Mouse (Mus musculus): ENCODE data around the gene Celf2. TPM values are rescaled to one million over a fixed set of nuclear protein-coding genes. Genes with fewer than 3 reads are reported as not detected.

The Celf2 gene
- polyA plus RNA-seq, 1 experiment from 2014 or later: 20.4 TPM

DNA sequence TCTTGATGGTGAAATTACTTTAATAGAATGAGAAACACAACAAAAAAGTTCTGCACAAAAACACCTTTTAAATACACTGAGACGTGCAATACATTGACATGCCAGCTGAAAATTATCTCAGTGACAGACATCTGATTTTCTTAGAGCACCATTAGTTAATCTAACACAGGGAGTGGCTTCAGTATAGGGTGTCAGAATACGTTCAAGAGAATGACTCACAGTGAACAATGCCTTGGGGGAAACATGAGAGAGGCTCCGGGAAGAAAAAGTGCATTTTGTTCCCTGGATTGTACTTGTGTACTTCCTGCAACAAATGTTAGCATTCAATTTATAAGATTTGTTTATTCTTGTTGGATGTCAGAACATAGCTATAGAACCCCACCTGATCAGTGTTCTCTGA lies 487.2 kb downstream of the Celf2 start:
- Histone ChIP-seq H3K4me1 (no peaks in the 10 kb centered on the region; the same call in 1 of the 2 replicates), H3K9ac (no peak overlapping the region), H3K36me3 (no peaks in the 10 kb centered on the region), H3K27ac (no peak overlapping the region), H3K27me3 (no peaks in the 10 kb centered on the region), H3K4me2 (no peak overlapping the region), H3K9me3 (replicated peaks) (no peaks in the 10 kb centered on the region), H3K4me3 (replicated peaks) (no peak overlapping the region)
- ATAC-seq (replicated peaks; ENCODE audit: low FRiP score): no peak
- WGBS: 31% methylated on average over 3 of the region's 3 CpGs

DNA sequence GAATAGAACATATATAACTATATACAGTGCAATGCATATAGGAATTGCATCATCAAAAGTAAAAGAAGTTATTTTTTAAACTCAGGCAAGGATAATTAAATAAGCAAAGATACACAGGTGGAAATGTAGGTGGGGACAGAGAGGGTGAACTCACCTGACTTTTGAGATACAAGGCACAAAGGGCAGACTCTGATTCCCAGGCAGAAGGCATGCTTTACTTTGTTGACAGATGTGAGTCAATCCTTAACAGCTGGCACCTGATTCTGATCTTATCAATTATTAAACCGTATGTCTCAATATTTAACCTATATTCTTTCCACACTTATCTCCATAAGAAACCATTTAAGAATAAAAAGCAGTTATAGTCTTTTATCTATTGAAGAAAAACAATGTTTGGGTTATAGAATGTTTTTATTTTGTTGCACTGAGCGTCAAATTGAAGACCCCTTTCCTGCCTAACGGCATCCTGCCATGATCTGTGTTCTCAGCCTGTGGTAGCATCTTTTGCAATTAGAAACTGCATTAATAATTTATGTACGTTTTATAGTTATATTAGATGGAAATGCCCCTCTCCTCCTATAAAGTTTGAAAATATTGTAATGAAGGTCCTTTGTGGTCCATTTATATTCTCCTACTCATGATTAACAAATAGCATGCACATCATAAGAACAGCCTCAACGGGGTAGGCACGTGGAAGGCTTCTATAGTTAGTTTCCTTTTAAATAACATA lies 491.8 kb downstream of the Celf2 start:
- Histone ChIP-seq H3K36me3 (no peaks in the 10 kb centered on the region), H3K9ac (no peak overlapping the region), H3K9me3 (replicated peaks) (no peaks in the 10 kb centered on the region), H3K4me1 (no peaks in the 10 kb centered on the region), H3K4me2 (no peak overlapping the region), H3K4me3 (replicated peaks) (no peak overlapping the region), H3K27me3 (no peaks in the 10 kb centered on the region), H3K27ac (no peak overlapping the region)
- no peak for ATAC-seq (replicated peaks; ENCODE audit: low FRiP score)
- 86% methylated on average over 6 of the region's 6 CpGs for WGBS

DNA sequence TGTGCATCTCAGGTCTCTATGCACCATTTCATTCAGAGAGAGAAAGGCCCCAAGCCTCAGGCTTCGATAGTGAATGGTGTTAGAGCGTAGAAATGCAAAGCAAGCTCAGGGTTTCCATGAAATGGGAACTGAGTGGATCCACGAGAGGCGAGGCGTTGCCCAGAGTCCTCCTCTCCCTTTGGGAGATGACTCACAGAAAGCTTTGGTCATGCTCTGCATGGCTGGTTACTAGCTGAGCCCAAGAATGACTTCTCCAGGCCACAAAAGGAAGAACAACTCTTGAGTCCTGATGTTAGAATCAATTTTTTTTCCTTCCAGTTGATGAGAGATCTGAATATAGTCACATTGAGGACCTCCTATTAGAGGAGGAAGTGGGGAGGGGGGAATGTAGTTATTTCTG lies 496.2 kb downstream of the Celf2 start:
- no peaks in the 10 kb centered on the region for H3K4me1 ChIP-seq
- H3K36me3 ChIP-seq: no peaks in the 10 kb centered on the region
- ATAC-seq (replicated peaks; ENCODE audit: low FRiP score): no peak
- no peak overlapping the region for H3K4me2 ChIP-seq
- H3K4me3 ChIP-seq (replicated peaks): no peak overlapping the region
- H3K9ac ChIP-seq: no peak overlapping the region
- no peaks in the 10 kb centered on the region for H3K9me3 ChIP-seq (replicated peaks)
- WGBS: 80% methylated on average over 5 of the region's 5 CpGs
- H3K27ac ChIP-seq: no peak overlapping the region
- H3K27me3 ChIP-seq: no peaks in the 10 kb centered on the region

DNA sequence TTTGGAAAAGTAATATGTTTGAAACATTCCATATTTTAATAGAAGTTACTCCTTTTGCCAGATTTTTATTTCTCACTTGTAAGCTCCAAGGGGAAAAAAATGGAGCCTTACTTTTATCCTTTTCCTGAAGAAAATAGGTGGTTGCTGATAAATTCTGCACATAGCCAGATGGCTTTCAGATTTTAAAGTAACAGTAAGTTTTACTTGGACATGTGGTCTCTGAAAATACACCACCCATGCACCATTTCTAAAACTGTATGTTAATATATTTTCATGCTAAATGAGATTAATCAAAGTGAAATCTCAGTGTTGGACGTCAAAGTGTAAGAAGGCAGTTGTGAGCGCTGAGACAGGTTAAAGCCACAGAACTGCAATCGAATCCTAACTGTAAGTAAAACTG lies 502.5 kb downstream of the Celf2 start:
- H3K27me3 ChIP-seq: no peaks in the 10 kb centered on the region
- ATAC-seq (replicated peaks; ENCODE audit: low FRiP score): no peak
- no peaks in the 10 kb centered on the region for H3K36me3 ChIP-seq
- H3K9me3 ChIP-seq (replicated peaks): no peaks in the 10 kb centered on the region
- no peak overlapping the region for H3K4me2 ChIP-seq
- H3K9ac ChIP-seq: no peak overlapping the region
- H3K4me1 ChIP-seq: no peaks in the 10 kb centered on the region
- no peak overlapping the region for H3K4me3 ChIP-seq (replicated peaks)
- H3K27ac ChIP-seq: no peak overlapping the region
- WGBS: 85% methylated on average over 3 of the region's 3 CpGs

DNA sequence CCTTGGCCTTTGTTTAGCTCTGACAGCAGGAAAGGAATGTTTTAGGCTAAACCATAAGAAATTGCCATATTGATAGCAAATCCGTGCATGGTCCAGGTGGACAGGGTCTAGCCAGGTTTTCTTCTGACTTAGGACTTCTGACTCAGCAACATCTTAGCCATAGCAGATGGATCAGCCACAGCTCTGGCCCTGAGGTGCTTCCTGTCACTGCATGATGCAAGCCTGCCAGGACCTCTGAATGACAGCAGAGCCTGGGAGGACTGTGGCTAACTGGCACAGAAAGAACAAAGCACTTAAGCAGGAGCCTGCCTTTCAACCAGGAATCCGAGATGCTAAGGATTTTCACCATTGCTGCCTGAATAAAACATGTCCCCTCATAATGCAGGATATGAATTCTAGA lies 507.4 kb downstream of the Celf2 start:
- no peaks in the 10 kb centered on the region for H3K27me3 ChIP-seq

DNA sequence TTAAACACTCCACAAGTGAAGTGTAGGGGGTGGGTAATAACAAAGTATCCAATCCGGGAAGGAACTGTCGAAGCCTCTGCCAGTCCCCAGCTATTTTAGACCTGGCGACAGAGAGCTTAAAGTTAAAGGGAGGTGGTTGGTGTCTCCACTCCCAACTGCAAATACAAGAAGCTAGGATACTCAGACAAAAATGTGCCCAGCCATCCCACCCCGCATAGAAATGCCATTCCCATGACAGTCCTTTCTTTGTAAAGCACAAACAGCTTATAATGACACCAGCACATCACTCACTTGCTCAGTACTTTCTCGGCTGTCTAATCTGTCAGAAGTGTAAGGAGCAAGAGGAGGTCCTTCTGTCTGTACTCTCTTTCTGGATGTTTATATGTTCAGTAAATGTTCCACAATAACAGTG lies 518.3 kb downstream of the Celf2 start:
- H3K4me1 ChIP-seq: no peaks in the 10 kb centered on the region

More for the DNA sequence above, 507.4 kb downstream of the Celf2 start:
- no peak for ATAC-seq (replicated peaks; ENCODE audit: low FRiP score)
- Histone ChIP-seq H3K4me3 (replicated peaks) (no peak overlapping the region), H3K9ac (no peak overlapping the region), H3K9me3 (replicated peaks) (no peaks in the 10 kb centered on the region), H3K27ac (no peak overlapping the region), H3K36me3 (no peaks in the 10 kb centered on the region), H3K4me1 (no peaks in the 10 kb centered on the region), H3K4me2 (no peak overlapping the region)
- 62% methylated on average over 2 of the region's 2 CpGs for WGBS

DNA sequence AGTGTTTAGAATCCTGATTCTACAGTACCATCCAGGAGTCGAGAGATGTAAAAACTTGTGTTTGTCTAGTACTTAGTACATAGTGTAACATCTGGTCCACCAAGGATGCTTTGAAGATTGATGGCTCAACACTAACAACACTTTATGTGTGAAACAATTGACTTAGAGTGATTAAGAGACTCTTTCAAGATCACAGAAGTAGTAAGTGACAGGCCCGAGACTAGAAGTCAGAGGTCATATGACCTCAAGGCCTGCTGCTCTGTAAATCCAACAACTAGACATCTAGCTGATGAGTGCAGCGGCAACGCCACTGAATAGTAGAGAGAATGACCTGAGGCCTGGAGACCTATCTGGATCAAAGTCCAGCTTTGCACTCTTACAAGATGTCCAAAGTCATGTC lies 523.7 kb downstream of the Celf2 start:
- no peaks in the 10 kb centered on the region for H3K27me3 ChIP-seq
- no peak overlapping the region for H3K4me2 ChIP-seq
- no peaks in the 10 kb centered on the region for H3K9me3 ChIP-seq (replicated peaks)
- H3K4me3 ChIP-seq (replicated peaks): no peak overlapping the region
- WGBS: 30% methylated on average over 4 of the region's 4 CpGs
- H3K36me3 ChIP-seq: no peaks in the 10 kb centered on the region
- no peak overlapping the region for H3K27ac ChIP-seq
- ATAC-seq (replicated peaks; ENCODE audit: low FRiP score): no peak
- no peaks in the 10 kb centered on the region for H3K4me1 ChIP-seq
- no peak overlapping the region for H3K9ac ChIP-seq

More for the DNA sequence above, 518.3 kb downstream of the Celf2 start:
- Histone ChIP-seq H3K27me3 (no peaks in the 10 kb centered on the region), H3K4me3 (replicated peaks) (no peak overlapping the region), H3K27ac (no peak overlapping the region), H3K4me2 (no peak overlapping the region), H3K9ac (no peak overlapping the region), H3K9me3 (replicated peaks) (no peaks in the 10 kb centered on the region), H3K36me3 (no peaks in the 10 kb centered on the region)
- ATAC-seq (replicated peaks; ENCODE audit: low FRiP score): no peak
- 86% methylated on average over 5 of the region's 5 CpGs for WGBS

DNA sequence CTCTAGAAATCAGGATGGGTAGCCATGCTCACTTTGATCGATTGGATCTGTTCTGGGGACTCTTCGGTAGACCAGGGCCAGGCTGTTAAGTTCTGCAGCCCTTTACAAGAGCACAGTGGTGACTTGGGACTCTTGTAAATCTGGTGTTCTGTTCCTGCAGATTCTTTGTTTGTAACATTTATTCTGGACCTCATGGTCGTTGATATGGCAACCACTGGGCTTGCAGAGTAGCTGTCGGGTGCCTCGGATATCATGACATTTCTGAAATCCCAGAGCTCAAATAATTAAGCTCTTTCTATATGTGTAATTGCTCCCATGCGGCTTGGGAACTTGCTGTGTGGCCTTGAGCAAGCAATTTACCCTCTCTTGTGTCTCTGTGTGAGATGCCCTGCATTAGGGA lies 525.5 kb downstream of the Celf2 start:
- no peak for ATAC-seq (replicated peaks; ENCODE audit: low FRiP score)
- H3K9ac ChIP-seq: no peak overlapping the region
- H3K9me3 ChIP-seq (replicated peaks): no peaks in the 10 kb centered on the region
- no peak overlapping the region for H3K4me3 ChIP-seq (replicated peaks)
- no peak overlapping the region for H3K27ac ChIP-seq
- WGBS: 83% methylated on average over 6 of the region's 6 CpGs
- H3K27me3 ChIP-seq: no peaks in the 10 kb centered on the region
- H3K4me2 ChIP-seq: no peak overlapping the region
- H3K36me3 ChIP-seq: no peaks in the 10 kb centered on the region
- no peaks in the 10 kb centered on the region for H3K4me1 ChIP-seq

DNA sequence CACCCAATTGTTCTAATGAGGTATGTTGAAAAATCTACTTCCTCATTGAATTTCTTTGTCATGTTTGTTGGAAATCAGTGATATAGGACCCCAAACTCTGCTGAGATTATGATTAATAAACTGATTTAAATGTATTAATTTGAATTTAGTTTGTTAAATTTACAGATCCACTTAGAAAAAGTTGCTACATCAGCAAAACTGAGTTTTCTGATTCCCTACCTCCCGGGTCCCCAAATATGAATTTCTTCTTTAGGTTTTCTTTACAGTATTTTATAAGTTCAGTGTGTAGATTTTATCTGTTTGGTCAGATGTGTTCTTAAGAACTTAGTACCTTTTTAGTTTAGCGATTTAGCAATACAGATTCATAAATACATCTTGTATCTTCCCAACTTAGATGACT lies 533.1 kb downstream of the Celf2 start:
- Histone ChIP-seq H3K9ac (no peak overlapping the region), H3K4me3 (replicated peaks) (no peak overlapping the region), H3K27me3 (no peaks in the 10 kb centered on the region), H3K4me2 (no peak overlapping the region), H3K4me1 (no peaks in the 10 kb centered on the region), H3K36me3 (no peaks in the 10 kb centered on the region), H3K9me3 (replicated peaks) (no peaks in the 10 kb centered on the region), H3K27ac (no peak overlapping the region)
- WGBS: 90% methylated on average over 2 of the region's 2 CpGs
- ATAC-seq (replicated peaks; ENCODE audit: low FRiP score): no peak

DNA sequence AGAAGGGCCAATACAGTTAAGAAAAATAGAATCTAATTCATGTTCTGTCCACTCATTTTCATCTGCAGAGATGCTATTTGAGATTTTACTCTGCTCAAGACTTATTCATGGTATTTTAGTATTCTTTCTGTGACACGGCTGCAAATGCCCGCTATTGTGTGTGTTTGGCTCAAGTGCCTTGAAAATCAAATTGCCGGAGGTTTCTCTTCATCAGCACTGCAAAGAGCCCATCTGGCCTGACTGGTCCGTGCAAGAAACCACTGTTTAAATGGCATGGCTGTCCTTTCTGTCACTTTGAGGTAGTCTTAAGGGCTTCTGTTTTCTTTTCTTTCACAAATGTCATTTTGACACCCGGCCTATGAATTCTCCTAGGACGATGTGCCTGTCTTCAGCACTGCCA lies 540.1 kb downstream of the Celf2 start:
- no peaks in the 10 kb centered on the region for H3K9me3 ChIP-seq (replicated peaks)
- no peaks in the 10 kb centered on the region for H3K27me3 ChIP-seq
- H3K9ac ChIP-seq: no peak overlapping the region
- no peaks in the 10 kb centered on the region for H3K36me3 ChIP-seq
- 81% methylated on average over 6 of the region's 6 CpGs for WGBS
- no peak overlapping the region for H3K27ac ChIP-seq
- no peak overlapping the region for H3K4me2 ChIP-seq
- H3K4me3 ChIP-seq (replicated peaks): no peak overlapping the region
- ATAC-seq (replicated peaks; ENCODE audit: low FRiP score): no peak
- no peaks in the 10 kb centered on the region for H3K4me1 ChIP-seq

DNA sequence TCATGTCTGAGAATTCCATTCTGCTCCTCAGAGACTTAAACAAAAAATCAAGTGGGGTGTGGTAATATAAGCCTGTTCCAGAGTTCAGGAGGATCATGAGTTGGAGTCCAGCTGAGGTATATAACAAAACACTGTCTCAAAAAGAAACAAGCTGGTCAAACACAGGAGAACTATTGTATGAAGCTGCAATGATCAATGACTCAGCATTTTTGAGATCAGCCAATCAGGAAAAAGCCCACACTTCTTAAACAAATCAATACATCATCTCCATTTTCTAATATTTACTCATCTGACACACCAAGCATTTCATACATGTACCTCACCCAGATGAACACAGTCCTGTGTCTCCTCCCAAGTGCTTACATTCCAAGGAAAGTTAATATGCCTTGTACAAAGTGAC lies 544.1 kb downstream of the Celf2 start:
- no peaks in the 10 kb centered on the region for H3K4me1 ChIP-seq
- no peak overlapping the region for H3K9ac ChIP-seq
- no peaks in the 10 kb centered on the region for H3K36me3 ChIP-seq
- H3K4me2 ChIP-seq: no peak overlapping the region
- no peak overlapping the region for H3K27ac ChIP-seq
- no peak overlapping the region for H3K4me3 ChIP-seq (replicated peaks)
- H3K27me3 ChIP-seq: no peaks in the 10 kb centered on the region
- ATAC-seq (replicated peaks; ENCODE audit: low FRiP score): no peak
- no peaks in the 10 kb centered on the region for H3K9me3 ChIP-seq (replicated peaks)

DNA sequence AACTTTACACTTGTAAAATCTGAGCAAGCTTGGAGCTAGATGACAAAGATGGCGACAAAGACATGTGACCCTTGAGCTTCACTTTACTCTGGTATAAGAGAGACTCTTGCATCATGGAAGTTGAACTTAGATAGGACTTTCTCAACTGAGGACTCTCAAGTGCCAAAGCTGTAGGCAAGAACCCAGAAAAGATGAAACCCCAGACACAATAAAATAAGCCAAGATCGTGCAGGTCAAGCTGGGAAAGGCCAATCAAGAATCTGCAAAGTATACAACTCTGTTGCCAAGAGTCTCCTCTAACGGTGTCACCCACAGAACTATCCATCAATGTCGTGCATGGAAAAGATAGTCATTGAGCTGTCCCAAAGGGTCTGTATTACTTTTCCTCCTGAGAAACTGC lies 558.7 kb downstream of the Celf2 start:
- no peaks in the 10 kb centered on the region for H3K27me3 ChIP-seq
- 65% methylated on average over 4 of the region's 4 CpGs for WGBS
- no peak overlapping the region for H3K9ac ChIP-seq
- H3K36me3 ChIP-seq: no peaks in the 10 kb centered on the region
- ATAC-seq (replicated peaks; ENCODE audit: low FRiP score): no peak
- H3K9me3 ChIP-seq (replicated peaks): no peaks in the 10 kb centered on the region
- no peak overlapping the region for H3K4me3 ChIP-seq (replicated peaks)
- no peak overlapping the region for H3K27ac ChIP-seq
- no peaks in the 10 kb centered on the region for H3K4me1 ChIP-seq
- no peak overlapping the region for H3K4me2 ChIP-seq

Measured in kidney, embryonic 15.5 days (tissue).